Mouse (Mus musculus) activated CD4-positive, CD25-positive, alpha-beta regulatory T cell, adult 9 weeks (primary cell): ENCODE measurements around the gene Tff2. TPM values are rescaled to one million over a fixed set of nuclear protein-coding genes. Genes with fewer than 3 reads are reported as not detected.

Experiments used
- polyA plus RNA-seq: library from polyadenylated mRNA; unstranded; fragments of 100-300 nt; shearing (Covaris generic); gene quantifications from one replicate; pipeline ENCODE4 v1.2.1, GENCODE M21; 2017

Tff2 gene
- not detected for polyA plus RNA-seq

DNA sequence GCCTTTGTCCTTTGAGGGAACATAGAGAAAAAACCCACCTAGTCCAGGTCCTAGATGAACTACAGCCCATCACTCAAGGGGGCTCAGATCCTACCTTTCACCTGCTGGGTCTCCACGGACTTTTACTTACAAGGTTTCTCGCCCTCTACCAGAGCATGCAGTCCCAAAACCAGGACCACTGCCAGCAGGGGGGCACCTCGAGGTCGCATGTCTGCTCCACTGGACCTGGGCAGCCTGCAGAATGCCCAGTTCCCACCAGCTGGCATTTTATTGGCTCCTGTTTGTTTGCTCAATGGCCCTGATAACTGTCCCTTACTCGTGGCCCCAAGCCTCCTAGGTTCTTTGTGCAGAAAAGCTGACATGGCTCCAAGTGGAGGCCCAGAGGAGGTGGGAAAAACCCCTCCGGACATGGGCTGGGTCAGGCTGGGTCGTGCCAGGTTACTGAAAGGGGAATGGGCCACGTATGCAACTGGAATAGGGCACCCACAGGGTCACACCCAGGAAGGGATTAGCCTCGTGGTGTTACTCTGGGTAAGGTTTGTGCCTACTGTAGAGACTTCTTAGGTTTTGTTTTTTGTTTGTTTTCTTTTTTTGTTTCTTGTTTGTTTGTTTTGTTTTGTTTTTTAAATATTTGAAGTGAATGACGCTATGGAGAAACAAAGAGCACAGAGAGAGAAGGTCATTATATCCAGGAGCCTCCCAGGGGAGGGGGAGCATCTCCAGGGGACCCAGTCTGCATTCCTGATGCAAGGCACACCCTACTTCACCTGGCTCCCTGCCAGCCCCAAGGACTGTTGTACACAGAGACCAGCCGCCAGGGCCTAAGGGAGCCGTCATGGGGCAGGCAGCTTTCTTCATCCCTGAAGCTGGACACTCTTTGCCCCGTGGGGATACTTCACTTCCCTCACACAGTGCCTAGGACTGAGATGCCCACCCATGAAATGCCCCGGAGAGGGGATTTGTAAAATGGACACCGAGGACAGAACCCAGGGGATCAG lies at the start of gene Tff2:
TSS of gene Tff2 (minus strand) at position 243 of the 998 bp plus-strand sequence.

DNA sequence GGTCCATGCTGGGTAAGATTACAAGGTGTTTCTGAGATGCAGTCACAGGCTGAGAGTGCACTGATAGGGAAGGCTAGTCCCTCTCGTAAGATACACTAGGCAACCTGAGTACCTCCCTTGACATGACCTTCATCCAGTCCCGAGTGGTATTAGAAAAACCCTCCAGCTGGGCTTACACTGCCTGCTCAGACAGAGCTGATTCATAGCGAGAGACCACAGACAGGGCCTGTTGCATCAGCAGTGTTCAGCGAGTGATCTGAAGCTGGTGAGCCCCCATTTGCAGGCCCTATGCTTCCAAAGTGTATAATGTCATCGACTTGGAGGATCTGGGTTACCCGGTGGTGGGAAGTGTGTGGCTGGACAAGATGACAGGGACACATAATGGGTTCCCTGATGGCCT lies 21.0 kb upstream of the Tff2 start, which contains the start of gene Tff1:
TSS of gene Tff1 (minus strand) at position 151 of the 400 bp plus-strand sequence.

GRCm38 (mm10) chr17:31129452-31129851 lies 14.6 kb downstream of the Tff2 start, which contains the start of gene Tff3:
TSS of gene Tff3 (minus strand) at chr17:31129646.

Other genes with a start within 250 kb of the Tff2 start
- gene Glp1r, start 242.5 kb downstream of the Tff2 start, polyA plus RNA-seq = not detected
- gene Umodl1, start 189.6 kb downstream of the Tff2 start, polyA plus RNA-seq = not detected
- 65.7 TPM for gene Abcg1, start 86.6 kb downstream of the Tff2 start, polyA plus RNA-seq
- gene Tff3, start 14.6 kb downstream of the Tff2 start, polyA plus RNA-seq = not detected
- not detected for gene Tff1, start 21.0 kb upstream of the Tff2 start, polyA plus RNA-seq
- 1.1 TPM for gene Tmprss3, start 54.7 kb upstream of the Tff2 start, polyA plus RNA-seq
- 297 TPM for gene Ubash3a, start 63.6 kb upstream of the Tff2 start, polyA plus RNA-seq
- gene Rsph1, start 133.1 kb upstream of the Tff2 start, polyA plus RNA-seq = 1.9 TPM
- gene Slc37a1, start 142.5 kb upstream of the Tff2 start, polyA plus RNA-seq = 48.6 TPM
- gene Pde9a, start 241.9 kb upstream of the Tff2 start, polyA plus RNA-seq = not detected